Mouse (Mus musculus) left cerebral cortex, adult 2 months (tissue): ENCODE results near the gene St8sia6. TPM values are rescaled to one million over a fixed set of nuclear protein-coding genes. Genes with fewer than 3 reads are reported as not detected.

ENCODE experiments used
- DNase-seq, 2 experiments: peaks; one replicate each; pipeline ENCODE4 v3.0.0; 2021 to 2022; ENCODE audit warnings: low spot score in 2 of 2, mixed read lengths in 1 of 2; ENCODE audit errors: extremely low spot score in 1 of 2
- H3K27ac ChIP-seq: fragments of 200-600 bp; 2 replicates; pipeline ENCODE4 v1.8.1; 2022
- H3K4me3 ChIP-seq: fragments of 200-600 bp; 2 replicates; pipeline ENCODE4 v1.8.1; 2022
- CTCF ChIP-seq: fragments of 200-600 bp; IDR thresholded peaks from 2 replicates; pipeline ENCODE4 v1.8.1; 2022; ENCODE audit warnings: antibody characterized with exemption, mild to moderate bottlenecking, moderate library complexity
- intact Hi-C: fragments of 180-260 bp; cut with DNase I; formaldehyde crosslinking; loops from one replicate; pipeline ENCODE4 v1.15.1; 2025
- total RNA-seq, 2 experiments: library from RNA; stranded (reverse); gene quantifications; 2 replicates each; pipeline ENCODE4 v1.2.3; 2021

The St8sia6 gene
- total RNA-seq, 2 experiments from 2014 or later = 0.79 to 0.84 TPM

- intact Hi-C loops = no loop called here
- no peak for DNase-seq
- Histone ChIP-seq H3K4me3 (no peak overlapping the region), H3K27ac (no peak overlapping the region)
- no peak for TF ChIP-seq CTCF
Measured at GRCm38 (mm10) chr2:13755733-13756132, 38.1 kb downstream of the St8sia6 start.

GRCm38 (mm10) chr2:13751691-13752090 is 42.2 kb downstream of the St8sia6 start:
- TF ChIP-seq CTCF = no peak
- Histone ChIP-seq H3K27ac (no peak overlapping the region), H3K4me3 (no peak overlapping the region)
- DNase-seq = no peak
- intact Hi-C loops = no loop called here

GRCm38 (mm10) chr2:13750777-13751176 is 43.1 kb downstream of the St8sia6 start:
- DNase-seq = no peak
- Histone ChIP-seq H3K27ac (no peak overlapping the region), H3K4me3 (no peak overlapping the region)
- no peak for TF ChIP-seq CTCF
- intact Hi-C loops = no loop called here

- DNase-seq = no peak
- intact Hi-C loops = no loop called here
Measured at GRCm38 (mm10) chr2:13750089-13750488, 43.8 kb downstream of the St8sia6 start.

GRCm38 (mm10) chr2:13749176-13749575 is 44.7 kb downstream of the St8sia6 start:
- H3K27ac ChIP-seq = no peak overlapping the region
- DNase-seq = no peak
- TF ChIP-seq CTCF = no peak
- no peak overlapping the region for H3K4me3 ChIP-seq
- intact Hi-C loops = no loop called here

More at GRCm38 (mm10) chr2:13750089-13750488, 43.8 kb downstream of the St8sia6 start:
- H3K27ac ChIP-seq = no peak overlapping the region
- TF ChIP-seq CTCF = no peak
- H3K4me3 ChIP-seq = no peak overlapping the region

- intact Hi-C loops = no loop called here
- TF ChIP-seq CTCF = no peak
- DNase-seq = no peak
Measured at GRCm38 (mm10) chr2:13747576-13747975, 46.3 kb downstream of the St8sia6 start.

GRCm38 (mm10) chr2:13746023-13746422 is 47.8 kb downstream of the St8sia6 start:
- Histone ChIP-seq H3K4me3 (no peak overlapping the region), H3K27ac (no peak overlapping the region)
- intact Hi-C loops = no loop called here
- TF ChIP-seq CTCF = no peak
- DNase-seq = no peak

More at GRCm38 (mm10) chr2:13747576-13747975, 46.3 kb downstream of the St8sia6 start:
- Histone ChIP-seq H3K27ac (no peak overlapping the region), H3K4me3 (no peak overlapping the region)

- intact Hi-C loops = no loop called here
- DNase-seq = no peak
- no peak for TF ChIP-seq CTCF
- Histone ChIP-seq H3K27ac (no peak overlapping the region), H3K4me3 (no peak overlapping the region)
Measured at GRCm38 (mm10) chr2:13738704-13739103, 55.2 kb downstream of the St8sia6 start.

- intact Hi-C loops = no loop called here
Measured at GRCm38 (mm10) chr2:13727901-13728300, 66.0 kb downstream of the St8sia6 start.

GRCm38 (mm10) chr2:13725592-13725991 is 68.3 kb downstream of the St8sia6 start:
- TF ChIP-seq CTCF = no peak
- intact Hi-C loops = no loop called here
- H3K4me3 ChIP-seq = no peak overlapping the region
- no peak for DNase-seq
- H3K27ac ChIP-seq = no peak overlapping the region

More at GRCm38 (mm10) chr2:13727901-13728300, 66.0 kb downstream of the St8sia6 start:
- Histone ChIP-seq H3K4me3 (no peak overlapping the region), H3K27ac (no peak overlapping the region)
- no peak for TF ChIP-seq CTCF
- DNase-seq = no peak

GRCm38 (mm10) chr2:13722241-13722640 is 71.6 kb downstream of the St8sia6 start:
- no peak for TF ChIP-seq CTCF
- DNase-seq = no peak
- Histone ChIP-seq H3K27ac (no peak overlapping the region), H3K4me3 (no peak overlapping the region)
- intact Hi-C loops = no loop called here

GRCm38 (mm10) chr2:13718628-13719185 is 75.2 kb downstream of the St8sia6 start:
- intact Hi-C loops = no loop called here
- DNase-seq = no peak

GRCm38 (mm10) chr2:13708785-13709184 is 85.1 kb downstream of the St8sia6 start:
- Histone ChIP-seq H3K27ac (no peak overlapping the region), H3K4me3 (no peak overlapping the region)
- no peak for TF ChIP-seq CTCF
- intact Hi-C loops = no loop called here
- DNase-seq = no peak

More at GRCm38 (mm10) chr2:13718628-13719185, 75.2 kb downstream of the St8sia6 start:
- no peak for TF ChIP-seq CTCF
- Histone ChIP-seq H3K4me3 (no peak overlapping the region), H3K27ac (no peak overlapping the region)
